Mouse (Mus musculus) embryonic fibroblast, embryonic 13.5 days (primary cell): ENCODE data around the gene Pnmt.

Experiments used
- CTCF ChIP-seq: IDR thresholded peaks from 2 replicates; pipeline ENCODE4 v1.5.1; 2011; ENCODE audit warnings: mild to moderate bottlenecking, control low read depth, low read length, moderate library complexity, borderline replicate concordance; ENCODE audit not compliant: insufficient read depth
- POLR2A ChIP-seq: IDR thresholded peaks from 2 replicates; pipeline ENCODE4 v1.6.1; 2011; ENCODE audit warnings: low read depth, mild to moderate bottlenecking, control low read depth, low read length, moderate library complexity

- TF ChIP-seq CTCF (no peak), POLR2A (no peak)
Measured at GRCm38 (mm10) chr11:98381651-98382050, 4.6 kb upstream of the Pnmt start.
